Mouse (Mus musculus) neural tube, embryonic 13.5 days (tissue): ENCODE data around the gene Ppfia3. TPM values are rescaled to one million over a fixed set of nuclear protein-coding genes. Genes with fewer than 3 reads are reported as not detected.
A peak's percentile ranks its signal among the peaks of the same experiment; 100 is the strongest.
"Not testable (repeated sequence)": the region's sequence is repeated elsewhere in the genome, so short reads cannot be mapped to it uniquely, and the experiment has no call there.

Source experiments
- ATAC-seq: fragments of 200-750 bp; cut with Nextera tagmentation; 2 replicates; pipeline ENCODE4 v1.8.0; 2017; ENCODE audit warnings: low read depth, mild to moderate bottlenecking, moderate TSS enrichment, moderate library complexity
- H3K27ac ChIP-seq: fragments of 300-500 bp; sonication (generic); replicated peaks from 2 replicates; pipeline ENCODE4 v1.5.1; 2015; ENCODE audit warnings: moderate library complexity, mild to moderate bottlenecking, inconsistent platforms
- H3K27me3 ChIP-seq: fragments of 300-500 bp; sonication (generic); 2 replicates; pipeline ENCODE4 v1.6.1; 2015; ENCODE audit warnings: mild to moderate bottlenecking, inconsistent platforms
- H3K36me3 ChIP-seq: fragments of 300-500 bp; sonication (generic); 2 replicates; pipeline ENCODE4 v1.6.1; 2015; ENCODE audit warnings: mild to moderate bottlenecking, inconsistent platforms
- H3K4me1 ChIP-seq: fragments of 300-500 bp; sonication (generic); replicated peaks from 2 replicates; pipeline ENCODE4 v1.6.1; 2015; ENCODE audit warnings: inconsistent platforms
- H3K4me2 ChIP-seq: fragments of 300-500 bp; sonication (generic); 2 replicates; pipeline ENCODE4 v1.6.1; 2015; ENCODE audit warnings: inconsistent platforms, mild to moderate bottlenecking, moderate library complexity
- H3K4me3 ChIP-seq: fragments of 300-500 bp; sonication (generic); 2 replicates; pipeline ENCODE4 v1.5.1; 2015; ENCODE audit warnings: mild to moderate bottlenecking, inconsistent platforms
- H3K9ac ChIP-seq: fragments of 300-500 bp; sonication (generic); 2 replicates; pipeline ENCODE4 v1.6.1; 2015; ENCODE audit warnings: moderate library complexity, mild to moderate bottlenecking, inconsistent platforms
- H3K9me3 ChIP-seq: fragments of 300-500 bp; sonication (generic); 2 replicates; pipeline ENCODE4 v1.6.1; 2016; ENCODE audit warnings: inconsistent platforms
- WGBS: fragments of 180-500 bp; shearing (Covaris S2); methylation state at CpG from one replicate; pipeline ENCODE4 v1.1.7; 2015; 5-methylcytosine and 5-hydroxymethylcytosine counted together
- polyA plus RNA-seq: library from polyadenylated mRNA; unstranded; fragments of >200 nt; fragmentation: Nextera tagmentation; extraction: Ambion mirVana; gene quantifications from 2 replicates; pipeline ENCODE4 v1.2.1, GENCODE M21; 2015

Gene Ppfia3
- polyA plus RNA-seq, 1 experiment from 2014 or later, result 20.3 TPM

DNA sequence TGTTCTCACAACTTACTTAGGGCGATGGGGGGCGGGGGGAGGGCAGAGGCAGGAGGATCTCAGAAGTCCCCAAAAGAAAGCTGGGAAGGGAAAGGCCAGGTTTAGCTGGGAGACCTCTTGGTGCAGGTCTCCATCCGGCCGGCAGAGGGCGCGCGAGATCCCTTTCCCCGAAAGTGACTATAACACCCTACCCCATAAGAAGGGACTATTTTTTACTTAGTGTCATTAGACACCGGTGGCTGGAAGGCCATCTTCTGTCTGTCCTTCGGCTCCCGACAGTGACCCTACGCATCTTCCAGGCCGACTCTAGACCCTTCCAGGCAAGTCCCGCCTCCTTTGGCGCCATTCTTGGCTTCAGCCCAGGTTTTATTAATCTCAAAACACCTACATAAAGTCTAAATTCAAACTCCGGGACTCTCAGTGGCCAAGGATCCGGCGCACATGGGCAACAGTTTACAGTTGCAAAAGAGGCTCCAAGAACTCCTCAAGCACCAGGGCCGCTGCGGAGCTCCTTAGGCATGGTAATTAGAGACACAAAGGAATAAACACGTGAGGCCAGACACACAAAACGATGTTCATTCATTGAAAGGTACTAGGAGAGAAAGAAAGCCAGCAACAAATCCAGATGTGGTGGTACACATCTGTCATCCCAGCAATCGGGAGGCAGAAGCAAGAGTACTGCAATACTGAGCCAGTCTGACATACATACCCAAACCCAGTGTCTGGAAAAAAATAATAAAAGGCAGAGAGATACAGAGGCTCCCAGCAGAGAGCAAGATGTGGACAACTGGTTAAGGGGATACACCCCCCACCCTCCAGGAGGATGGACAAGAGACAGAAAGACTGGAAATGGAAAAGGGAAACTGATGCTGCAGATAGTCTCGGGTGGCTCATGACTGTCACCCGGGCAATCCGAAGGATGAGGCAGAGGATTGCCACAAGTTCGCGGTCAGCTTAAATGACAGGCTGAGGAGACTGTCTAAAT lies 38.6 kb upstream of the Ppfia3 start, which contains the start of gene Kcna7:
Kcna7 (plus strand) TSS at position 563 of the 985 bp plus-strand sequence.
- ATAC-seq, result no peak
- H3K9ac ChIP-seq, result 0 out of 2 replicates have a peak within 1 kb of the TSS, but pooled peaks have one; percentile 52
- 11% methylated on average over 28 of the region's 28 CpGs for WGBS
- H3K9me3 ChIP-seq, result no peaks in the 10 kb centered on the region
- peaks cover 8% of the 10 kb centered on the region for H3K4me1 ChIP-seq
- peaks cover 57% of the 10 kb centered on the region for H3K27me3 ChIP-seq
- H3K36me3 ChIP-seq, result no peaks in the 10 kb centered on the region
- H3K4me3 ChIP-seq, result peak within 1 kb of the TSS; percentile 35
- no peak within 1 kb of the TSS for H3K27ac ChIP-seq
- peak within 1 kb of the TSS; percentile 52 for H3K4me2 ChIP-seq

- Histone ChIP-seq H3K27ac (no peak overlapping the region), H3K9me3 (no peaks in the 10 kb centered on the region), H3K4me1 (peaks cover 8% of the 10 kb centered on the region), H3K27me3 (peaks cover 41% of the 10 kb centered on the region), H3K36me3 (no peaks in the 10 kb centered on the region), H3K4me3 (no peak overlapping the region), H3K9ac (no peak overlapping the region), H3K4me2 (no peak overlapping the region)
- 45% methylated on average over 6 of the region's 6 CpGs for WGBS
- ATAC-seq, result no peak
Measured at GRCm38 (mm10) chr7:45403532-45404261, 36.9 kb upstream of the Ppfia3 start.

GRCm38 (mm10) chr7:45401521-45402085 lies 34.8 kb upstream of the Ppfia3 start:
- Histone ChIP-seq H3K4me1 (peaks cover 5% of the 10 kb centered on the region), H3K27me3 (peaks cover 20% of the 10 kb centered on the region), H3K4me3 (no peak overlapping the region), H3K4me2 (no peak overlapping the region), H3K36me3 (no peaks in the 10 kb centered on the region), H3K9ac (no peak overlapping the region), H3K9me3 (no peaks in the 10 kb centered on the region), H3K27ac (no peak overlapping the region)
- no peak for ATAC-seq
- 82% methylated on average over 10 of the region's 10 CpGs for WGBS

DNA sequence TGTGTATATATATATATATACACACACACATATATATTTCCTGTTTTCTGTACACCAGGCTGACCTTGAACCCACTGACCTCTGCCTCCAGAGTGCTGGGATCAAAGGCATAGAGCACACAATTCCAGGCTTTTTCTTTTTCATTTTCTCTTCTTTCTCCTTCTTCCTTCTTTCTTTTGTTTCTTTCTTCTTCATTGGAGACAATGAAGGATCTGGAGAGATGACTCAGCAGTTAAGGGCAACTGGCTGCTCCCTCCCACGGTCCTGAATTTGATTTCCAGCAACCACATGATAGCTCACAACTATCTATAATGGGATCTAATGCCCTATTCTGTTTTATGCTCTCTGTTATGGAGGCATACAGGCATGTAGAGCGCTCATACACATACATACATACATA lies 30.0 kb upstream of the Ppfia3 start:
- no peak for ATAC-seq
- H3K27me3 ChIP-seq, result no peaks in the 10 kb centered on the region
- no peaks in the 10 kb centered on the region for H3K9me3 ChIP-seq
- H3K4me3 ChIP-seq, result no peak overlapping the region
- H3K4me2 ChIP-seq, result no peak overlapping the region
- no peak overlapping the region for H3K27ac ChIP-seq
- H3K9ac ChIP-seq, result no peak overlapping the region
- 71% methylated on average over 2 of the region's 2 CpGs for WGBS
- H3K36me3 ChIP-seq, result peaks cover 11% of the 10 kb centered on the region
- H3K4me1 ChIP-seq, result peaks cover 29% of the 10 kb centered on the region

- peak overlapping the region; percentile 74 for H3K4me3 ChIP-seq
- peak; percentile 58; the same call in 1 of the 2 replicates for ATAC-seq
- not testable (repeated sequence) for H3K9me3 ChIP-seq, H3K27me3 ChIP-seq
- H3K4me1 ChIP-seq, result peaks cover 29% of the 10 kb centered on the region
- WGBS, result 7% methylated on average over 3 of the region's 3 CpGs
- peak overlapping the region; percentile 77 for H3K27ac ChIP-seq
- peak overlapping the region; percentile 61 for H3K9ac ChIP-seq
- H3K36me3 ChIP-seq, result peaks cover 15% of the 10 kb centered on the region
- peak overlapping the region; percentile 61 for H3K4me2 ChIP-seq
Measured at GRCm38 (mm10) chr7:45396337-45396775, 29.5 kb upstream of the Ppfia3 start.

DNA sequence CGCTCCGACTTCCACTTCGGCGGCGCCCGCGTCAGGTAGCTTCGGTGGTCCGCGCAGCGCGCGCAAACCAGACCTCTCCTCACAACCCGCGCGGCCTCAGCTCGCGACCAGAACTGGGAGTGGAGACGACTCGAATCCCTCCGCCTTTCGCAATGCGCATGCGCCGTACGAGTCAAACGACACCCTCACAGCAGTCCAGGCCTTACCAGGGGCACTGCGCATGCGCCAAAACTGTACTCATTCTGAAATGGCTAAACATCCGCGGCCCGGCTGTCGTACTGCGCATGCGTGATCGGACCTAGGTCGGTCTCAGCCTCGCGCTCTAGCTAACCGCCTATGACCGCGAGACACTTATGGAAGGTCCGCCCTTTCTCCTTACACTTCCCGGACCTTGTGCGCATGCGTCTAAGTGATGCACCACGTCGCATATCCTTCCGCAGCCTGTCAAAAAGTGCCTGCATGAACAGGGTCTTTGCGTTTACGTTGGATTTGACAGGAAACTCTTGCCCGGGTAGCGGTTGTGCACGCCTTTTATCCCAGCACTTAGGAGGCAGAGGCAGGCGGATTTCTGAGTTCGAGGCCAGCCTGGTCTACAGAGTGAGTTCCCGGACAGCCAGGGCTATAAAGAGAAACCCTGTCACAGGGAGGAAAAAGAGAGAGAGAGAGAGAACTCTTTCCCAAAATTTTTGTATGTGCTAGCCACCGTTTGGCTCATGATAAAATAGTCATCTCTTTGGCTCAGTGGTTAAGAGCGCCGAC lies 28.9 kb upstream of the Ppfia3 start, which contains the start of gene Snrnp70:
Snrnp70 (minus strand) TSS at position 165 of the 759 bp plus-strand sequence.
- peak; percentile 97 for ATAC-seq
- Histone ChIP-seq H3K9ac (peak within 1 kb of the TSS; percentile 86), H3K9me3 (no peaks in the 10 kb centered on the region), H3K4me1 (peaks cover 29% of the 10 kb centered on the region), H3K4me3 (peak within 1 kb of the TSS; percentile 74), H3K27ac (peak within 1 kb of the TSS; percentile 95), H3K27me3 (no peaks in the 10 kb centered on the region), H3K4me2 (peak within 1 kb of the TSS; percentile 100), H3K36me3 (peaks cover 20% of the 10 kb centered on the region)
- WGBS, result under 1% methylated on average over 60 of the region's 60 CpGs

DNA sequence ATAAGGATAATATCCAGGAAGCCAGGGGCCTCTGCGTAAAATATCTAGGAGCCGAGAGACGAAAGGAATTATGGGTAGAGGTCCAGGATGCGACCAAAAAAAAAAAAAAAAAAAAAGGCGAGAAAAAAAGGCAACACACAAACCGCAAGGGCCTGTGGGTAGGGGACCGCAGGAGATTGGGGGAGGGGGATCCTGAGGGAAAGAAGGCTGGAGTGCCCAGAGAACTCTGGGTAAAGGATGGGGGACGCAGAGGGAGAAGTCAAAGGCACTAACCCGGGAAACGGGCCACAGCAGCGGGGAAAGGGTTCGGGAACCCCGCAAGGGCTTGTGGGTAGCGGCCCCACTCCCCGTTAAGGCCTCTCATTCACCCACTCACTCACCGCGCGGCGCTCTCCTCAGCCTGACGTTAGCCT lies 28.3 kb upstream of the Ppfia3 start:
- peak overlapping the region; percentile 74 for H3K4me3 ChIP-seq
- H3K4me1 ChIP-seq, result peaks cover 29% of the 10 kb centered on the region
- peak overlapping the region; percentile 100 for H3K4me2 ChIP-seq
- 0% methylated on average over 18 of the region's 20 CpGs for WGBS
- H3K9me3 ChIP-seq, result no peaks in the 10 kb centered on the region
- no peaks in the 10 kb centered on the region for H3K27me3 ChIP-seq
- peak overlapping the region; percentile 95 for H3K27ac ChIP-seq
- ATAC-seq, result peak; percentile 81
- H3K9ac ChIP-seq, result peak overlapping the region; percentile 86
- H3K36me3 ChIP-seq, result peaks cover 26% of the 10 kb centered on the region

GRCm38 (mm10) chr7:45386077-45386476 lies 19.3 kb upstream of the Ppfia3 start:
- no peak for ATAC-seq
- no peaks in the 10 kb centered on the region for H3K9me3 ChIP-seq
- H3K4me3 ChIP-seq, result no peak overlapping the region
- H3K36me3 ChIP-seq, result peaks cover 100% of the 10 kb centered on the region
- H3K4me2 ChIP-seq, result no peak overlapping the region
- WGBS, result 93% methylated on average over 3 of the region's 3 CpGs
- H3K4me1 ChIP-seq, result no peaks in the 10 kb centered on the region
- H3K27me3 ChIP-seq, result no peaks in the 10 kb centered on the region
- no peak overlapping the region for H3K27ac ChIP-seq
- no peak overlapping the region for H3K9ac ChIP-seq

- H3K9ac ChIP-seq, result no peak overlapping the region
- H3K27me3 ChIP-seq, result no peaks in the 10 kb centered on the region
- no peak overlapping the region for H3K4me3 ChIP-seq
- WGBS, result 84% methylated on average over 1 of the region's 1 CpGs
- H3K27ac ChIP-seq, result no peak overlapping the region
- ATAC-seq, result no peak
- H3K4me1 ChIP-seq, result peaks cover 5% of the 10 kb centered on the region; the same call in 1 of the 2 replicates
- no peak overlapping the region for H3K4me2 ChIP-seq
- peaks cover 93% of the 10 kb centered on the region for H3K36me3 ChIP-seq
- no peaks in the 10 kb centered on the region for H3K9me3 ChIP-seq
Measured at GRCm38 (mm10) chr7:45376057-45376456, 9.2 kb upstream of the Ppfia3 start.

GRCm38 (mm10) chr7:45374620-45375019 lies 7.8 kb upstream of the Ppfia3 start:
- Histone ChIP-seq H3K4me1 (peaks cover 18% of the 10 kb centered on the region), H3K9me3 (no peaks in the 10 kb centered on the region), H3K9ac (no peak overlapping the region), H3K4me2 (no peak overlapping the region), H3K4me3 (no peak overlapping the region), H3K27me3 (peaks cover 4% of the 10 kb centered on the region; the same call in 1 of the 2 replicates), H3K36me3 (peaks cover 79% of the 10 kb centered on the region), H3K27ac (no peak overlapping the region)
- 94% methylated on average over 8 of the region's 8 CpGs for WGBS
- ATAC-seq, result no peak

- Histone ChIP-seq H3K9me3 (no peaks in the 10 kb centered on the region), H3K4me3 (no peak overlapping the region), H3K4me2 (no peak overlapping the region), H3K27me3 (peaks cover 19% of the 10 kb centered on the region), H3K36me3 (peaks cover 57% of the 10 kb centered on the region), H3K27ac (no peak overlapping the region), H3K9ac (no peak overlapping the region), H3K4me1 (peaks cover 40% of the 10 kb centered on the region)
- WGBS, result 90% methylated on average over 5 of the region's 5 CpGs
- ATAC-seq, result no peak
Measured at GRCm38 (mm10) chr7:45372371-45372770, 5.6 kb upstream of the Ppfia3 start.
